ENCODE assay signal across 13 mouse cellular contexts in genomic region chr8:122642071-122642470, GRCm38 (mm10). TPM values are rescaled to one million over a fixed set of nuclear protein-coding genes. Genes with fewer than 3 reads are reported as not detected.
DNase-seq lines count a peak whose midpoint lies in the region; ATAC-seq lines count a peak whose summit lies in the region.
"Had no signal": no experiment of that assay in that cellular context is flagged by ENCODE, and none has a peak within 500 bp of the region (broad histone marks: within the 10 kb centered on the region; RNA-seq: fewer than 3 reads in every experiment).

No protein-coding gene starts in this region.

- H3K4me3 ChIP-seq in kidney, embryonic 14.5 days (ENCODE audit: low read length) = no peak overlapping the region
- no peak overlapping the region for H3K4me3 ChIP-seq in heart, embryonic 13.5 days
- H3K4me3 ChIP-seq: embryonic facial prominence, embryonic 12.5 days; liver, embryonic 13.5 days; neural tube, embryonic 12.5 days had no signal

- H3K27ac ChIP-seq in kidney, embryonic 14.5 days (ENCODE audit: low read depth, low read length) = no peak overlapping the region
- 0 out of 2 replicates have a peak overlapping the region, but pooled peaks have one; percentile 0 for H3K27ac ChIP-seq in heart, embryonic 13.5 days (replicated peaks)
- H3K27ac ChIP-seq: embryonic facial prominence, embryonic 12.5 days; liver, embryonic 13.5 days; neural tube, embryonic 12.5 days had no signal

- peaks cover 20% of the 10 kb centered on the region for H3K4me1 ChIP-seq in kidney, embryonic 14.5 days (ENCODE audit: control insufficient read depth, insufficient read depth, low read length)
- peaks cover 59% of the 10 kb centered on the region for H3K4me1 ChIP-seq in heart, embryonic 13.5 days

- H3K4me2 ChIP-seq in kidney, embryonic 14.5 days (replicated peaks; ENCODE audit: low read depth, low read length) = no peak overlapping the region
- H3K4me2 ChIP-seq in heart, embryonic 13.5 days = no peak overlapping the region
- H3K4me2 ChIP-seq: embryonic facial prominence, embryonic 12.5 days; liver, embryonic 13.5 days; neural tube, embryonic 12.5 days had no signal

- ATAC-seq in kidney, embryonic 14.5 days (ENCODE audit: low FRiP score, low TSS enrichment) = no peak
- no peak for ATAC-seq in heart, embryonic 13.5 days (ENCODE audit: extremely low read depth, insufficient number of reproducible peaks, low FRiP score, low TSS enrichment)
- ATAC-seq in erythroblast, adult 5-6 weeks (replicated peaks; ENCODE audit: low FRiP score, poor library complexity, severe bottlenecking) = no peak
- ATAC-seq: Patski had no signal

- no peaks in the 10 kb centered on the region for H3K9me3 ChIP-seq in kidney, embryonic 14.5 days (ENCODE audit: control insufficient read depth, low read length)
- H3K9me3 ChIP-seq in heart, embryonic 13.5 days = no peaks in the 10 kb centered on the region
- H3K9me3 ChIP-seq: embryonic facial prominence, embryonic 12.5 days; liver, embryonic 13.5 days; neural tube, embryonic 12.5 days had no signal

- DNase-seq in kidney, postnatal 10 days = peak; percentile 57
- DNase-seq in adrenal gland, adult 18-20 months (ENCODE audit: low spot score in 2 of 2) = peak; percentile 53 to 69
- DNase-seq in lung, postnatal 25 days (ENCODE audit: low spot score) = peak; percentile 79
- no peak for DNase-seq in urinary bladder, adult 18-20 months (ENCODE audit: low spot score in 2 of 2)
- DNase-seq in urinary bladder, postnatal 25 days (ENCODE audit: low spot score) = no peak
- DNase-seq: liver, embryonic 13.5 days had no signal

- 59% methylated on average over 9 of the region's 9 CpGs for WGBS in kidney, embryonic 14.5 days
- WGBS in heart, embryonic 13.5 days = 41% methylated on average over 9 of the region's 9 CpGs

- H3K36me3 ChIP-seq in kidney, embryonic 14.5 days (ENCODE audit: control insufficient read depth, insufficient read depth, low read length) = no peaks in the 10 kb centered on the region
- peaks cover 21% of the 10 kb centered on the region for H3K36me3 ChIP-seq in heart, embryonic 13.5 days
- H3K36me3 ChIP-seq: embryonic facial prominence, embryonic 12.5 days had no signal

- H3K9ac ChIP-seq in kidney, embryonic 14.5 days (ENCODE audit: low read depth, low read length) = no peak overlapping the region
- no peak overlapping the region for H3K9ac ChIP-seq in heart, embryonic 13.5 days
- H3K9ac ChIP-seq: embryonic facial prominence, embryonic 12.5 days; liver, embryonic 13.5 days; neural tube, embryonic 12.5 days had no signal

- H3K27me3 ChIP-seq in kidney, embryonic 14.5 days (ENCODE audit: control insufficient read depth, insufficient read depth, low read length) = no peaks in the 10 kb centered on the region
- H3K27me3 ChIP-seq in heart, embryonic 13.5 days (replicated peaks) = peaks cover 4% of the 10 kb centered on the region
- H3K27me3 ChIP-seq: embryonic facial prominence, embryonic 12.5 days; liver, embryonic 13.5 days; neural tube, embryonic 12.5 days had no signal

RNA-seq across cellular contexts. Expression of gene Pabpn1l, which starts 19.5 kb away (rescaled TPM):
- not detected in 2 replicates for polyA plus RNA-seq in kidney, embryonic 14.5 days (2014; fragmentation: Nextera tagmentation; extraction: Ambion mirVana)
- total RNA-seq in adrenal gland, adult 18-20 months (2021) = not detected
- not detected in 2 replicates for polyA plus RNA-seq in heart, embryonic 13.5 days (2015; fragmentation: Nextera tagmentation; extraction: Ambion mirVana)
- total RNA-seq in erythroblast, adult 5-6 weeks (2015; ENCODE audit: low replicate concordance) = not detected in 2 replicates
- total RNA-seq in erythroblast, adult 5-6 weeks (2017; ENCODE audit: low replicate concordance) = not detected in 2 replicates
- polyA plus RNA-seq: embryonic facial prominence, embryonic 12.5 days; intestine, embryonic 14.5 days; liver, embryonic 13.5 days; neural tube, embryonic 12.5 days had no signal

RNA-seq across cellular contexts. Expression of gene Trappc2l, which starts 30.6 kb away (rescaled TPM):
- polyA plus RNA-seq in kidney, embryonic 14.5 days (2014; fragmentation: Nextera tagmentation; extraction: Ambion mirVana) = 59.8 and 74.9 TPM in 2 replicates
- total RNA-seq in adrenal gland, adult 18-20 months (2021) = 10 to 100 TPM; 63.1 to 64.5 TPM
- 55.6 and 74.0 TPM in 2 replicates for polyA plus RNA-seq in heart, embryonic 13.5 days (2015; fragmentation: Nextera tagmentation; extraction: Ambion mirVana)
- 17.7 and 26.8 TPM in 2 replicates for total RNA-seq in erythroblast, adult 5-6 weeks (2015; ENCODE audit: low replicate concordance)
- total RNA-seq in erythroblast, adult 5-6 weeks (2017; ENCODE audit: low replicate concordance) = 9.1 and 10.2 TPM in 2 replicates

RNA-seq across cellular contexts. Expression of gene Galns, which starts 30.8 kb away (rescaled TPM):
- 10.6 and 14.7 TPM in 2 replicates for polyA plus RNA-seq in kidney, embryonic 14.5 days (2014; fragmentation: Nextera tagmentation; extraction: Ambion mirVana)
- total RNA-seq in adrenal gland, adult 18-20 months (2021) = 1 to 10 TPM; 5.0 to 6.1 TPM
- polyA plus RNA-seq in heart, embryonic 13.5 days (2015; fragmentation: Nextera tagmentation; extraction: Ambion mirVana) = 11.1 and 11.9 TPM in 2 replicates
- total RNA-seq in erythroblast, adult 5-6 weeks (2015; ENCODE audit: low replicate concordance) = 8.6 and 23.2 TPM in 2 replicates
- 8.6 and 15.5 TPM in 2 replicates for total RNA-seq in erythroblast, adult 5-6 weeks (2017; ENCODE audit: low replicate concordance)

RNA-seq across cellular contexts. Expression of gene Cbfa2t3, which starts 56.8 kb away (rescaled TPM):
- 3.6 and 3.7 TPM in 2 replicates for polyA plus RNA-seq in kidney, embryonic 14.5 days (2014; fragmentation: Nextera tagmentation; extraction: Ambion mirVana)
- 10 to 100 TPM; 10.5 to 28.9 TPM for total RNA-seq in adrenal gland, adult 18-20 months (2021)
- 4.2 and 4.8 TPM in 2 replicates for polyA plus RNA-seq in heart, embryonic 13.5 days (2015; fragmentation: Nextera tagmentation; extraction: Ambion mirVana)
- total RNA-seq in erythroblast, adult 5-6 weeks (2015; ENCODE audit: low replicate concordance) = 10.9 and 13.1 TPM in 2 replicates
- total RNA-seq in erythroblast, adult 5-6 weeks (2017; ENCODE audit: low replicate concordance) = 10.9 and 13.8 TPM in 2 replicates

Comparison
In these comparisons a context has a peak if more than half of its experiments do, and no peak if none do; other contexts are left out.
1. DNase-seq: peak in kidney, postnatal 10 days (single experiment), adrenal gland, adult 18-20 months (2 of 2) and lung, postnatal 25 days (single experiment); none in urinary bladder, adult 18-20 months (0 of 2) and urinary bladder, postnatal 25 days (single experiment).